Mouse (Mus musculus) heart, embryonic 13.5 days (tissue): ENCODE measurements at regions not wholly inside any gene's neighbourhood (a gene's known extent, or its start where the extent isn't known, plus 50 kb on each side); places are given as distances from the start of the nearest gene placed in this dataset.

Source experiments
- ATAC-seq: fragments of 200-750 bp; cut with Nextera tagmentation; 2 replicates; pipeline ENCODE4 v1.8.0; 2017; ENCODE audit warnings: moderate TSS enrichment; ENCODE audit not compliant: insufficient number of reproducible peaks, low FRiP score, low TSS enrichment; ENCODE audit errors: extremely low read depth
- H3K27ac ChIP-seq: fragments of 300-500 bp; sonication (generic); replicated peaks from 2 replicates; pipeline ENCODE4 v1.5.1; 2015; ENCODE audit warnings: moderate library complexity, mild to moderate bottlenecking, inconsistent platforms
- H3K27me3 ChIP-seq: fragments of 300-500 bp; sonication (generic); replicated peaks from 2 replicates; pipeline ENCODE4 v1.6.1; 2015; ENCODE audit warnings: mild to moderate bottlenecking, inconsistent platforms
- H3K36me3 ChIP-seq: fragments of 300-500 bp; sonication (generic); 2 replicates; pipeline ENCODE4 v1.6.1; 2015; ENCODE audit warnings: mild to moderate bottlenecking, inconsistent platforms
- H3K4me1 ChIP-seq: fragments of 300-500 bp; sonication (generic); 2 replicates; pipeline ENCODE4 v1.6.1; 2015; ENCODE audit warnings: inconsistent platforms
- H3K4me2 ChIP-seq: fragments of 300-500 bp; sonication (generic); 2 replicates; pipeline ENCODE4 v1.6.1; 2015; ENCODE audit warnings: inconsistent platforms, mild to moderate bottlenecking, moderate library complexity
- H3K4me3 ChIP-seq: fragments of 300-500 bp; sonication (generic); 2 replicates; pipeline ENCODE4 v1.5.1; 2015; ENCODE audit warnings: moderate library complexity, mild to moderate bottlenecking, inconsistent platforms
- H3K9ac ChIP-seq: fragments of 300-500 bp; sonication (generic); 2 replicates; pipeline ENCODE4 v1.6.1; 2015; ENCODE audit warnings: inconsistent platforms, mild to moderate bottlenecking, moderate library complexity
- H3K9me3 ChIP-seq: fragments of 300-500 bp; sonication (generic); 2 replicates; pipeline ENCODE4 v1.6.1; 2016; ENCODE audit warnings: inconsistent platforms
- WGBS: fragments of 180-500 bp; shearing (Covaris S2); methylation state at CpG from one replicate; pipeline ENCODE4 v1.1.7; 2015; ENCODE audit warnings: mixed read lengths; 5-methylcytosine and 5-hydroxymethylcytosine counted together

DNA sequence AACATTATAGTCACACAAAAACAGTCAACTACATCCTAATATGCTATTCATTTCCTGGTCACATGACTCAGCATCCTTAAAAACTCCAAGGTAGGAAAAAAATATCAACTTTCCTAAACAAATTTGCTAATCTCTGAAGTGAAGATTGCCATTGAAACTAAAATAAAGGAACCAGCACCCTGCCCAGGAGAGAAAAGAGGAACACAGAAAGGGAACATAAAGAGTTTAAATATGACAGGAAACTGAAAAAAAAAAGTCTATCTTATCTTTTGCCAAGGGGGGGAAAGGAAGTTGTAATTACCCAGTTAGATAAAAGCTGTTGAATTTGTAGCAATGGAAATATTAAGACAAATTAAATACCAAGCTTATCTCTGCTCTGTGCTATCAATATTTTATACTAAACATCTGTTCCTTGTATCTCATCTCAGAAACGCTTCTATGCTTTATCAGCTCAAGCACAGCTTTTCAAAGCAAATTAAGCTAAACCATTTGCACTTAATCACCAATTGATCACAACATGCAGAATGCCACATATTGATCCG is 888.1 kb upstream of the Tenm2 start:
- ATAC-seq = no peak
- 55% methylated on average over 2 of the region's 2 CpGs for WGBS

DNA sequence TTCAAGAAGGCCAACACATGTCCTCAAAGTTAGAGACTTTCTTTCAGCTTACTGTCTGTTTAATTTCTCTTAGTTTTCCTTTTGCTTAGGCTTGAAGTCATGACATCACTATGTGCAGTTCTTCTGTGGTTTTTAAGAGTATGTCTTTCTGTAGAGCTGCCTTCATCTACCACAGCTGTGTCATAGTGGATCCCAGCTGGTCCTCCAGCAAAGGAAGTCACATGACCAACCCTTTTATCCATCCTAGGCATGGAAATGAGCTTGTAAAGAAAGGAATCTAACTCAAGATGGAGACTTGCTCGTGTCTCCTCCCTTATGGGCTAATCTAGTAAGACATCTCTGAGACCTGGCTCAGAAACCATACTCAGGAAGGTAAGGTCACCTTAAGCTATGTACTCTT is 886.7 kb upstream of the Tenm2 start:
- H3K9ac ChIP-seq = no peak overlapping the region
- H3K4me1 ChIP-seq = no peaks in the 10 kb centered on the region
- H3K27ac ChIP-seq = no peak overlapping the region
- ATAC-seq = no peak
- no peaks in the 10 kb centered on the region for H3K27me3 ChIP-seq
- no peaks in the 10 kb centered on the region for H3K9me3 ChIP-seq
- WGBS = 58% methylated on average over 1 of the region's 1 CpGs
- H3K4me2 ChIP-seq = no peak overlapping the region
- no peak overlapping the region for H3K4me3 ChIP-seq
- no peaks in the 10 kb centered on the region for H3K36me3 ChIP-seq

More for the DNA sequence above, 888.1 kb upstream of the Tenm2 start:
- Histone ChIP-seq H3K9ac (no peak overlapping the region), H3K4me1 (no peaks in the 10 kb centered on the region), H3K9me3 (no peaks in the 10 kb centered on the region), H3K36me3 (no peaks in the 10 kb centered on the region), H3K4me3 (no peak overlapping the region), H3K27me3 (no peaks in the 10 kb centered on the region), H3K4me2 (no peak overlapping the region), H3K27ac (no peak overlapping the region)

DNA sequence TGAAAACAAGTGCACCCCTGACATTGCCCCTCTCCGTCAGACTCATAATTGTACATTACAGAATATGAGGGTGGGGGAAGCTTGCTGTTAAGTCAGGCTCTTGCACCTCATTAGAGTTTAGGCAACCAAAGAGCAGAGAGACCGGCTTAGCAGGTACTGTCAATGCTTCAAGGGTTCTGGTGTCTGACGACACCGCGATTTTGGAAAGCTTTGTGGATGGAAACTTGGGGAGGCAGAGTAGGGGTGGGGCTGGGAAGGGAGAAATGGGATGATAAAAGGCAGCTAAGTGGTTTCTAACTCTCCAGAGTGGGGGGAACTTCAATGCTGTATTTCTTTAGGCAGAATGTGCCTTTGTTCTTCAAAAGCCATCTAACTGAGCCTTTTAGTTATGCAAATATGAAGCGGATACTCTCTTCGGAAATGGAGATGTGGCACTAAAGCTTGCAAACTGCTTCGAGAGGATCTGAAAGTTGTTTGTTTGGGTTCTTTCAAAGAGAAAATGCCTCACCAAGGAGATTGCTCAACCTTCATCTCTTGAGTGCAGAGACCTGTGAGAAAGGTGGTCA is 885.4 kb upstream of the Tenm2 start:
- Histone ChIP-seq H3K9me3 (no peaks in the 10 kb centered on the region), H3K4me2 (no peak overlapping the region)

DNA sequence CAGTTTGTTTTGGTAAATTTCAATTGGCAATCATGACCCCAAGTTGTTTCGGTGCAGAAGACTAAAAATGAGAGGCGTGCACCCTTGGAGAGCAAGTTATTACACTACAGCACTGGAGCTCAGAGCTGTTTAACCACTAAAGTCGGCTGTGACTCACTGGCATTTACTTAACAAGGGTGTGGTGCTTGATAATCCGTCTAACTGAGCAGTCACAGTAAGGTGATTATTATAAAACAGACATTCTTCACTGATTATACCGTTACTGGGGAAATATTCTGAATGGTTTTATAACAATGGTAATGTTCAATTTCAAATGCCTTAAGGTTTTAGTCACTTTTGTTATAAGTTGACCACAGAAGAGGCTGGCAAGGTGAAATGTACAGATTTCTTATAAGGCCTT is 882.0 kb upstream of the Tenm2 start:
- Histone ChIP-seq H3K36me3 (no peaks in the 10 kb centered on the region), H3K4me2 (no peak overlapping the region), H3K4me1 (no peaks in the 10 kb centered on the region), H3K27me3 (no peaks in the 10 kb centered on the region), H3K9ac (no peak overlapping the region), H3K4me3 (no peak overlapping the region), H3K9me3 (no peaks in the 10 kb centered on the region), H3K27ac (no peak overlapping the region)
- 65% methylated on average over 5 of the region's 5 CpGs for WGBS
- no peak for ATAC-seq

More for the DNA sequence above, 885.4 kb upstream of the Tenm2 start:
- no peak for ATAC-seq
- Histone ChIP-seq H3K9ac (no peak overlapping the region), H3K27me3 (no peaks in the 10 kb centered on the region), H3K4me3 (no peak overlapping the region), H3K36me3 (no peaks in the 10 kb centered on the region), H3K27ac (no peak overlapping the region), H3K4me1 (no peaks in the 10 kb centered on the region)
- WGBS = 28% methylated on average over 8 of the region's 8 CpGs

DNA sequence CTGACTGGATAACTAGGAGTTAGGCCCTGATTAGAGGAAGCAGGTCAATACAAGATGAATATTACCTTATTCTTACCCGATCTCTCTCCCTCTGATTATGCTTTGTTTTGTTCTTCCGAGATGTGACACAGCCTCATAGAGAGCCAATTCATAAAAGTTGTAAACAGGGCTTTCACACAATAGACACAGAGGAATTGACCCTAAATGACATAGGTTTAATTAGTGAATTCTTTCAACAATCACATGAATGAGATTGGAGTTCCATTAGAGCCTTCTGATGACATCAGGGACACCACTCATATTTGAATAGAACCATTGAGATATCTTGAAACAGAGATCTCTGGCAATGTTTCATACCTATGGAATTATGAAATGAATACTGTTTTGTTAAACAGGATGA is 856.4 kb upstream of the Tenm2 start:
- ATAC-seq = no peak
- Histone ChIP-seq H3K9me3 (no peaks in the 10 kb centered on the region), H3K36me3 (no peaks in the 10 kb centered on the region), H3K27me3 (no peaks in the 10 kb centered on the region), H3K27ac (no peak overlapping the region), H3K4me2 (no peak overlapping the region), H3K4me1 (no peaks in the 10 kb centered on the region), H3K9ac (no peak overlapping the region), H3K4me3 (no peak overlapping the region)
- 81% methylated on average over 2 of the region's 2 CpGs for WGBS

DNA sequence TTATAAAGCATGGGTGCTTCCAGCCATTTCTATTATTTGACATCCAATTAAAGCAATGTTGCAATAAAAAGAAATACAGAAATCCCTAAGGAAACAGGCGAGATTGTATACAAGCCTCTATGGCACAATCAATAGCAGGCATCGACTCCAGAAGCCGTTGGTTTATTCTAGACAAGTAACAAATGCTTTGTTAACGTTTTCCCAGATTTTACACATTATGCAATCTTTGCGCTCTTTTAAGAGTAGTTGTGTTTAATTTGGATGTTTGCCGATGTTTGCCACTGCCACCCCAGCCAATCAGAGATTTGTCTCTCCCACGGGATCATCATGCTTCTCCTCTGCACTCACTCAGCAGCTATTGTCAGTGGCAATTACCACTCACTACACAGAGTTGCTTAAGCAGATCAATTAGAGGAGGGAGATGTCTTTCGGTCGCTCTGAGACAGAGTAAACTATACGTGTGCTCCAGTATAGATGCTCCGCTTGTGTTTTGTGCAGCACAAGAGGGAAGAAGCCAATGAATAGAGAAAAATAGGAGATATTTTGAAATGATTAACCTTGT is 839.5 kb upstream of the Tenm2 start:
- ATAC-seq = no peak
- H3K4me2 ChIP-seq = no peak overlapping the region
- H3K9me3 ChIP-seq = no peaks in the 10 kb centered on the region
- no peak overlapping the region for H3K9ac ChIP-seq
- no peaks in the 10 kb centered on the region for H3K36me3 ChIP-seq
- no peaks in the 10 kb centered on the region for H3K27me3 ChIP-seq
- no peak overlapping the region for H3K27ac ChIP-seq
- no peak overlapping the region for H3K4me3 ChIP-seq
- 77% methylated on average over 11 of the region's 11 CpGs for WGBS
- H3K4me1 ChIP-seq = no peaks in the 10 kb centered on the region

DNA sequence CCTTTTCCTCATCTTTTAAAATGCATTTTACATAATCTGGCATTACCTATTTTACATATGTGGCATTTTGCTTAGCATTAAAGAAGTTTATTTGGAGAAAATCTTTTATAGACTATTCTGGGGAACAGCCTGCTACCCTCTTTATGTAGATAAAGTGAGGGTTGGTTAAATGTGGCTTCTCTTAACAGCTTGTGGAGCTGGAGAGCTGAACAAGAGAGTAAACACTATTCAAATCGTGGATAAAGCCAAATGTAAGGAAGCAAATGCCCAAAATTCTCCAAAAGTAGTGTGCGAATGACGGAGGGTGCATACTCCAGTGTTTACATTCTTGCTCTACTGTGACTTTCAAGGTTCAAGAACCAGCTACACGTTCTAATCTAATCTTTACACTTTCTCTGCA is 833.9 kb upstream of the Tenm2 start:
- Histone ChIP-seq H3K4me3 (no peak overlapping the region), H3K9ac (no peak overlapping the region), H3K36me3 (no peaks in the 10 kb centered on the region), H3K27me3 (no peaks in the 10 kb centered on the region), H3K9me3 (no peaks in the 10 kb centered on the region), H3K4me1 (no peaks in the 10 kb centered on the region; the same call in 1 of the 2 replicates), H3K4me2 (no peak overlapping the region), H3K27ac (no peak overlapping the region)
- WGBS = 61% methylated on average over 4 of the region's 4 CpGs
- no peak for ATAC-seq

DNA sequence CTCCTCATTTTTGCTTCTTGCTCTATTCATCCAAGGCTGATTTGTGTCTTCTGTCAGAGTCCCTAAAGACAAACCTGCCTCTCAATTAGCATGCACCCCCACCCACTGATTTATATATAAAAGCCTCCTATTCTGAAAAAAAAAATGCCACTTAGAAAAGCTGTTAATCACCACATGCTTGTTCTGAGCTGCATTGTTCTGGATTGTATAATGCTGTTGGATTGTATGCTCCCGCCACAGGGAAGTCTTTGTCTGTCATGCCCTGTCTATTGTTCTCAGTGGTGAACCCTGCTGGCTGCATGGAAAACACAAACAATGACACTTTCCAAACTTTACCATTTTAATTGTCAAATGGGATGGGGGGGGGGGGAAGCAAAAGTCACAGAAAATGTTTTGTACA is 831.9 kb upstream of the Tenm2 start:
- Histone ChIP-seq H3K9ac (no peak overlapping the region), H3K4me3 (no peak overlapping the region), H3K36me3 (no peaks in the 10 kb centered on the region), H3K4me2 (no peak overlapping the region), H3K27me3 (no peaks in the 10 kb centered on the region), H3K9me3 (no peaks in the 10 kb centered on the region), H3K27ac (no peak overlapping the region), H3K4me1 (no peaks in the 10 kb centered on the region; the same call in 1 of the 2 replicates)
- no peak for ATAC-seq
- 48% methylated on average over 1 of the region's 1 CpGs for WGBS

DNA sequence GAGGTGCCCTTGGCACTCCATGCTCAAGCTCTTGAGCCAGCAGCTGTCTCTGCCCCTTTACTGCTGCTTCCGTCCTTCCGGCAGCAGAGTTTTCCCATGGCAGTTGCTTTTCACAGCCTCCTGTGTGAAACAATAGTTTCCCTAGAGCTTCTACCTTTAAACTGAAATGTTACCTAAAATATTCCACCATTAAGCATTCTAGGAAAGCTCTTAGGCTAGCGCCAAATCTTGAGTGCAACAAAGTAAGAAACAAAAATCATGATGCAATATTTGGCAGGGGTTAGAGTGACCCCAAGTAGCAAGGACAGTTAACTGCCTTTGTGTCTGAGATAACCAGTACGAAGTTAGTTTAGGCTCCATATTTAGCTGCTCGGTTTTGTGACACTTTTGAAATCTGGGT is 830.3 kb upstream of the Tenm2 start:
- H3K27me3 ChIP-seq = no peaks in the 10 kb centered on the region
- WGBS = 52% methylated on average over 5 of the region's 5 CpGs
- ATAC-seq = no peak
- H3K4me1 ChIP-seq = no peaks in the 10 kb centered on the region; the same call in 1 of the 2 replicates
- H3K36me3 ChIP-seq = no peaks in the 10 kb centered on the region
- no peaks in the 10 kb centered on the region for H3K9me3 ChIP-seq
- no peak overlapping the region for H3K4me3 ChIP-seq
- H3K4me2 ChIP-seq = no peak overlapping the region
- H3K9ac ChIP-seq = no peak overlapping the region
- peak overlapping the region; percentile 33 for H3K27ac ChIP-seq

DNA sequence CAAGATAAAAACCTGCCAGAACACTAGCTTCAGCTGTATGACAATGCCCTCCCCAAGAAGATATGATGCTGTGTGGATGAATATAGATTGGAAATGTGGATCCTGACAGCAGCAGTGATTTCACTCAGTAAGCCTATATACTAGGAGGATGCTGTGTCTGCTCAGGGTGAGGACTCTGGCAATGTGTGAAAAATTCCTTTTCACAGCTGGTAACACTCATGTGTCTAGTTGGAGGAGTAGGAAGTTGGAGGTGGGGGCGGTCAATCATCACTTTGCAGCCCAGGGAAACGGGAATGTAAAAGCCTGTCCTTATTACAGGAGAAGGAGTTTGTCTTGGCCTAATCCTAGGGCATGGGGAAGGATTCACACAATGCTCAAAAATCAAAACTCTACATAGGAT is 824.3 kb upstream of the Tenm2 start:
- no peak overlapping the region for H3K4me3 ChIP-seq
- H3K9ac ChIP-seq = no peak overlapping the region
- no peaks in the 10 kb centered on the region for H3K36me3 ChIP-seq
- H3K4me2 ChIP-seq = no peak overlapping the region
- no peaks in the 10 kb centered on the region for H3K27me3 ChIP-seq
- WGBS = 17% methylated on average over 2 of the region's 2 CpGs
- no peak for ATAC-seq
- no peaks in the 10 kb centered on the region for H3K9me3 ChIP-seq
- peaks cover 5% of the 10 kb centered on the region for H3K4me1 ChIP-seq
- no peak overlapping the region for H3K27ac ChIP-seq

DNA sequence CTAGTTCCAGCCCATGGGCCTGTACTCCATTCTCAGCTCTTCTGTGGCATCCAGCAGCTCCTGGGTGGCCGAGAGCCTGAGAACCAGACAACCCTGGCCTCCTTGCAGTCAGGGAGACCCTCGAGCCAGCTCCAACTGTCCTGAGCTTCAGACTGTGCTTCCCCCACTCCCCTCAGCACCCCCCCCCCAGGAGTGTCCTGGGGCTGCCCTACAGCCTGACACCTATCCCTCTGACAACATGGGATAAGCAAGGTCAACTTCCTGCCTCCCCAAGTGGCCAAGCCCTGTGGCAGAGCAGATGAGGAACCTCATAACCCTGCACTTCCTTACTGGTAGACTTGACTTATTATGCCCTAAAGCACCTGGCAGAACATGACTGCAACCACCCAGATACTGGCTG is 823.1 kb upstream of the Tenm2 start:
- WGBS = 59% methylated on average over 2 of the region's 2 CpGs
- Histone ChIP-seq H3K4me2 (no peak overlapping the region), H3K9ac (no peak overlapping the region), H3K9me3 (no peaks in the 10 kb centered on the region), H3K36me3 (no peaks in the 10 kb centered on the region), H3K27me3 (no peaks in the 10 kb centered on the region), H3K4me3 (no peak overlapping the region), H3K27ac (no peak overlapping the region), H3K4me1 (peaks cover 5% of the 10 kb centered on the region)
- ATAC-seq = no peak

DNA sequence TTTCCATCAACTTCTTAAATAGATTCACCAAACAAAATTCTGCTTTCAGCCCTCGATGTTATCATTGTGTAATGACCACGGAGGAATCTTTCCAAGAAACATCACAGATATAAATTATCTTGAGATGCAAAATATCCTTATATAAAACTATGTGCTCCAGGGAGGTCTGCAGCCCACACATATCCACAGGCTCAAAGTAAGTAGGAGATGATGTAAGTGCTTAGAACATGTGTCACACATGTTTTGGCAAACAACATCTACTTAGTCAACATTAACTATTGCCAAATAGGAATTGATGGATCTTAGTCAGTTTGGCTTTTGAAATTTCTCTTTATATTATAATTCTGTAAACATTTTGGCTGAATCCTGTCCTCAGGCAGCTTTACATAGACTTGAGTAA is 800.8 kb upstream of the Tenm2 start:
- no peaks in the 10 kb centered on the region for H3K4me1 ChIP-seq
- H3K9me3 ChIP-seq = no peaks in the 10 kb centered on the region
- no peaks in the 10 kb centered on the region for H3K36me3 ChIP-seq
- no peak overlapping the region for H3K9ac ChIP-seq
- no peaks in the 10 kb centered on the region for H3K27me3 ChIP-seq
- 56% methylated on average over 2 of the region's 2 CpGs for WGBS
- ATAC-seq = no peak
- no peak overlapping the region for H3K4me2 ChIP-seq
- H3K4me3 ChIP-seq = no peak overlapping the region
- H3K27ac ChIP-seq = no peak overlapping the region
